Mouse (Mus musculus) liver, adult (tissue): Measurements from ENCODE around the gene Flt3l.

Experiments used
- GATA4 ChIP-seq: IDR thresholded peaks from 2 replicates; pipeline ENCODE4 v1.6.1; 2014; ENCODE audit warnings: mild to moderate bottlenecking, low read length; ENCODE audit not compliant: insufficient replicate concordance

The Flt3l gene

GRCm38 (mm10) chr7:45123186-45123570, 13.1 kb downstream of the Flt3l start:
- TF ChIP-seq GATA4 = no peak

GRCm38 (mm10) chr7:45122561-45123185, 13.6 kb downstream of the Flt3l start:
- no peak for TF ChIP-seq GATA4

GRCm38 (mm10) chr7:45121966-45122365, 14.3 kb downstream of the Flt3l start:
- TF ChIP-seq GATA4 = no peak

GRCm38 (mm10) chr7:45121404-45121803, 14.8 kb downstream of the Flt3l start:
- no peak for TF ChIP-seq GATA4

- TF ChIP-seq GATA4 = no peak
These were observed 16.2 kb downstream of the Flt3l start for GRCm38 (mm10) chr7:45119780-45120709.

- TF ChIP-seq GATA4 = no peak
These were observed 17.9 kb downstream of the Flt3l start for GRCm38 (mm10) chr7:45118336-45118735.

GRCm38 (mm10) chr7:45117566-45117965, 18.7 kb downstream of the Flt3l start:
- TF ChIP-seq GATA4 = no peak

GRCm38 (mm10) chr7:45113476-45113875, 22.8 kb downstream of the Flt3l start:
- no peak for TF ChIP-seq GATA4

GRCm38 (mm10) chr7:45112529-45112928, 23.7 kb downstream of the Flt3l start:
- TF ChIP-seq GATA4 = no peak

GRCm38 (mm10) chr7:45111940-45112339, 24.3 kb downstream of the Flt3l start:
- no peak for TF ChIP-seq GATA4

GRCm38 (mm10) chr7:45107052-45107645, 29.1 kb downstream of the Flt3l start:
- TF ChIP-seq GATA4 = no peak

- no peak for TF ChIP-seq GATA4
These were observed 29.8 kb downstream of the Flt3l start for GRCm38 (mm10) chr7:45106441-45106840.

GRCm38 (mm10) chr7:45105491-45105890, 30.7 kb downstream of the Flt3l start:
- no peak for TF ChIP-seq GATA4

GRCm38 (mm10) chr7:45104941-45105340, 31.3 kb downstream of the Flt3l start:
- TF ChIP-seq GATA4 = no peak

- 0 out of 2 replicates have a peak, but pooled peaks have one; percentile 1 for TF ChIP-seq GATA4
These were observed 32.5 kb downstream of the Flt3l start, which contains the start of gene Fcgrt for GRCm38 (mm10) chr7:45103652-45104180. Fcgrt (minus strand) TSS chr7:45103851.

GRCm38 (mm10) chr7:45102940-45103585, 33.2 kb downstream of the Flt3l start:
- TF ChIP-seq GATA4 = no peak

GRCm38 (mm10) chr7:45102441-45102840, 33.8 kb downstream of the Flt3l start:
- TF ChIP-seq GATA4 = no peak
